Mouse (Mus musculus) small intestine, adult 2 months (tissue): ENCODE measurements at regions not wholly inside any gene's neighbourhood (a gene's known extent, or its start where the extent isn't known, plus 50 kb on each side); places are given as distances from the start of the nearest gene placed in this dataset.

ENCODE experiments used
- CTCF ChIP-seq: fragments of 200-500 bp; IDR thresholded peaks from 2 replicates; pipeline ENCODE4 v1.5.1; 2012; ENCODE audit warnings: low read depth, mild to moderate bottlenecking, control low read depth, inconsistent platforms, low read length, moderate library complexity, mixed read lengths; ENCODE audit not compliant: insufficient replicate concordance, insufficient read length; ENCODE audit errors: extremely low read depth
- POLR2A ChIP-seq: fragments of 200-500 bp; IDR thresholded peaks from 2 replicates; pipeline ENCODE4 v1.6.1; 2012; ENCODE audit warnings: low read depth, mild to moderate bottlenecking, control low read depth, inconsistent platforms, low read length, moderate library complexity

DNA sequence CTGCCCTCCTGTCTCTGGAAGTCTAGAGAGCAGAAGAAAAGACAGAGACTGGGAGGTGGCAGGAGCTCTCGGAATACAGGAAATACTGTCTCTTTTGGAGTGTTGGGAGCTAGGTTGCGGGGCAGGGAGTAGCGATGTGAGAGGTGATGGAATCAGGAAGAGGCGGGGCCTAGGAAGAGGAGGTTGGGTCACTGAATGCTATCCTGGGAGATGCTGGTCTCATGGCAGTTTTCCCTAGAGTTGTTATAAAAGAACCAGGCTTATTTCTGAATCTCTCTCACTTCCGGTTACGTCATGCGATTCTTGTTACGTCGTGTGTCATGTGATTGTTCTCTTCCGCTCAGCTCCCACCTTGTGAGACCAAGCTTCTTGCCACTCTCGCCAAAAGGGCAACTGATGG lies 58.9 kb upstream of the Ralgapa2 start:
- no peak for TF ChIP-seq POLR2A
- no peak for TF ChIP-seq CTCF
